Mouse (Mus musculus) G1E (cell line): ENCODE data around the gene Nt5c1b. TPM values are rescaled to one million over a fixed set of nuclear protein-coding genes. Genes with fewer than 3 reads are reported as not detected.

Experiments
- ATAC-seq: 2 replicates; pipeline ENCODE4 v1.8.0; 2016; ENCODE audit warnings: mild to moderate bottlenecking; ENCODE audit not compliant: insufficient number of reproducible peaks, poor library complexity, low FRiP score, severe bottlenecking; ENCODE audit errors: extremely low read depth
- DNase-seq: peaks from one replicate; pipeline ENCODE4 v3.0.0; 2012; ENCODE audit warnings: low spot score
- H3K27me3 ChIP-seq: 2 replicates; pipeline ENCODE4 v1.6.1; 2012; ENCODE audit warnings: mild to moderate bottlenecking, low read length, inconsistent platforms; ENCODE audit not compliant: insufficient read depth
- H3K36me3 ChIP-seq: replicated peaks from 2 replicates; pipeline ENCODE3; 2012; ENCODE audit warnings: mild to moderate bottlenecking, inconsistent platforms
- H3K4me1 ChIP-seq: 2 replicates; pipeline ENCODE4 v1.6.1; 2012; ENCODE audit warnings: low read depth, low read length, inconsistent platforms, mixed read lengths; ENCODE audit not compliant: insufficient read depth
- H3K4me3 ChIP-seq: 2 replicates; pipeline ENCODE4 v1.5.1; 2012; ENCODE audit warnings: low read depth, mild to moderate bottlenecking, inconsistent platforms, low read length, moderate library complexity, mixed read lengths
- H3K9me3 ChIP-seq: replicated peaks from 2 replicates; pipeline ENCODE4 v1.6.1; 2012; ENCODE audit warnings: inconsistent platforms
- CTCF ChIP-seq: IDR thresholded peaks from 2 replicates; pipeline ENCODE4 v1.5.1; 2012; ENCODE audit warnings: low read depth, low read length, inconsistent platforms, mixed read lengths
- GATA1 ChIP-seq: IDR thresholded peaks from 2 replicates; pipeline ENCODE4 v1.6.1; 2012; ENCODE audit warnings: borderline replicate concordance, low read length, inconsistent platforms, mixed read lengths
- GATA2 ChIP-seq: IDR thresholded peaks from 2 replicates; pipeline ENCODE4 v1.6.1; 2012; ENCODE audit warnings: low read depth, low read length, inconsistent platforms, borderline replicate concordance
- POLR2AphosphoS5 ChIP-seq: IDR thresholded peaks from 2 replicates; pipeline ENCODE4 v1.6.1; 2012; ENCODE audit warnings: low read depth, low read length, inconsistent platforms; ENCODE audit not compliant: insufficient replicate concordance
- TAL1 ChIP-seq: conservative IDR thresholded peaks from 2 replicates; pipeline ENCODE4 v1.6.1; 2012; ENCODE audit warnings: low read depth, low read length, inconsistent platforms, mixed read lengths
- polyA plus RNA-seq: library from polyadenylated mRNA; stranded (reverse); fragments of >175 nt; gene quantifications from 2 replicates; pipeline ENCODE4 v1.2.3, GENCODE M21; 2012
- total RNA-seq, 2 experiments: library from RNA; stranded (forward) in 1 of 2; stranded (reverse) in 1 of 2; fragments of 200-1000 nt in 1 of 2; fragments of >200 nt in 1 of 2; fragmentation: Nextera tagmentation in 1 of 2; gene quantifications; 2 replicates each; pipeline ENCODE4 v1.2.3; 2014 to 2017

Gene Nt5c1b
- total RNA-seq (2014; fragmentation: Nextera tagmentation): not detected in 2 replicates
- total RNA-seq (2017): 0.12 and 0.33 TPM in 2 replicates
- polyA plus RNA-seq: not detected in 2 replicates

- DNase-seq (no peak), ATAC-seq (no peak)
- no peaks in the 10 kb centered on the region for H3K36me3 ChIP-seq
- TF ChIP-seq TAL1 (no peak), GATA1 (no peak), GATA2 (no peak), POLR2AphosphoS5 (no peak), CTCF (no peak)
- no peaks in the 10 kb centered on the region for H3K9me3 ChIP-seq
- H3K27me3 ChIP-seq: no peaks in the 10 kb centered on the region
- H3K4me3 ChIP-seq: no peak within 1 kb of the TSS
- H3K4me1 ChIP-seq: no peaks in the 10 kb centered on the region
Measured at GRCm38 (mm10) chr12:10369673-10370072, at the start of gene Nt5c1b. Nt5c1b (plus strand) TSS chr12:10369973.

DNA sequence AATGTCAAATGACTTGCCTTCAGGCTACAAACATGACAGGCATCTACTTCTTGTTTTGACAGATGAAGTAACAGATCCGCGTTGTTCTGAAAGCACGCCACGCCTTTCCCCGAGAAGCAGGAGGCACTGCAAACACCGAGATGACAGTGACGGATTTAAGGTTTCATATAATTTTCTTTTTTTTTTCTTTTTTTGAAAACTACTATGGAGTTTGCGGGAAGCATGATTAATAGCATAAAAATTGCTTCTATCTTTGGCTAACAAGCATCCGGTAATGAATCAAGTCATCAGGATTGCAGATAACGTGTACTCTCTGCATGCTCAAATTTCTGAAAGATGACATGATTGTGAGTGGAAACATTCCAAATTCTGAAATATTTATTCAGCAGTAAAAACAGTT is 42.1 kb upstream of the Nt5c1b start:
- no peaks in the 10 kb centered on the region for H3K36me3 ChIP-seq
- H3K27me3 ChIP-seq: no peaks in the 10 kb centered on the region
- H3K4me3 ChIP-seq: no peak overlapping the region
- DNase-seq (no peak), ATAC-seq (no peak)
- H3K9me3 ChIP-seq: no peaks in the 10 kb centered on the region
- TF ChIP-seq CTCF (no peak), TAL1 (no peak), GATA2 (no peak), GATA1 (no peak), POLR2AphosphoS5 (no peak)
- no peaks in the 10 kb centered on the region for H3K4me1 ChIP-seq

GRCm38 (mm10) chr12:10329460-10329859 is 40.3 kb upstream of the Nt5c1b start:
- TF ChIP-seq TAL1 (no peak), CTCF (no peak), POLR2AphosphoS5 (no peak), GATA2 (no peak), GATA1 (no peak)
- H3K4me1 ChIP-seq: no peaks in the 10 kb centered on the region
- DNase-seq (no peak), ATAC-seq (no peak)
- H3K4me3 ChIP-seq: no peak overlapping the region
- no peaks in the 10 kb centered on the region for H3K36me3 ChIP-seq
- H3K9me3 ChIP-seq: no peaks in the 10 kb centered on the region
- H3K27me3 ChIP-seq: no peaks in the 10 kb centered on the region

DNA sequence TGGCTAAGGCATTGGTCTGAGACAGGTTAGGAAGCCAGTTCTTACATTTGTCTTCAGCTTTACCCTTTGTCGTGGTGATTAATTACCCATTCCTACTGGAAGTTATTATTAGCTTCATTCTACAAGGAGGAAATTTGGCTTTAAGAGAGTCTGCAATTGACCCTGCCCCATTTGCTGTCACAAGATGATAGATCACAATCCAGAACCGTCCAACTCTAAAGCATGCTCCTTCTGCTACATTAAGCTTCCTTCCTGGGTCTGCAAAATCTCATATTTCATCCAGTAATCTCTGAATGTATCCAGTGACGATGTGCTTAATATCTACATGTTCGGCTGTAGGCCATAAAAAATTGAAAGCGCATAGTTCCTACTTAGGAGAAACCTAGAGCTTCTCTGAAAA is 29.2 kb upstream of the Nt5c1b start:
- no peak for ATAC-seq
- Histone ChIP-seq H3K27me3 (no peaks in the 10 kb centered on the region), H3K4me1 (no peaks in the 10 kb centered on the region), H3K4me3 (no peak overlapping the region), H3K9me3 (no peaks in the 10 kb centered on the region), H3K36me3 (no peaks in the 10 kb centered on the region)
- DNase-seq: no peak
- TF ChIP-seq TAL1 (no peak), GATA1 (no peak), CTCF (no peak), GATA2 (no peak), POLR2AphosphoS5 (no peak)

- Histone ChIP-seq H3K36me3 (no peaks in the 10 kb centered on the region), H3K9me3 (no peaks in the 10 kb centered on the region), H3K27me3 (no peaks in the 10 kb centered on the region), H3K4me1 (no peaks in the 10 kb centered on the region), H3K4me3 (no peak overlapping the region)
- no peak for ATAC-seq
- no peak for TF ChIP-seq CTCF
- no peak for TF ChIP-seq TAL1
- no peak for TF ChIP-seq GATA2
- no peak for TF ChIP-seq GATA1
- no peak for TF ChIP-seq POLR2AphosphoS5
- DNase-seq: no peak
Measured at GRCm38 (mm10) chr12:10350706-10351105, 19.1 kb upstream of the Nt5c1b start.

GRCm38 (mm10) chr12:10357756-10358155 is 12.0 kb upstream of the Nt5c1b start:
- TF ChIP-seq GATA2: no peak
- TF ChIP-seq GATA1: no peak
- TF ChIP-seq CTCF: no peak
- TF ChIP-seq TAL1: no peak
- no peak for TF ChIP-seq POLR2AphosphoS5
- ATAC-seq (no peak), DNase-seq (no peak)
- no peaks in the 10 kb centered on the region for H3K4me1 ChIP-seq
- H3K27me3 ChIP-seq: no peaks in the 10 kb centered on the region
- no peak overlapping the region for H3K4me3 ChIP-seq
- no peaks in the 10 kb centered on the region for H3K36me3 ChIP-seq
- no peaks in the 10 kb centered on the region for H3K9me3 ChIP-seq
